Mouse (Mus musculus) embryo, embryonic 11.5 days (tissue): ENCODE measurements at regions not wholly inside any gene's neighbourhood (a gene's known extent, or its start where the extent isn't known, plus 50 kb on each side); places are given as distances from the start of the nearest gene placed in this dataset.

Source experiments
- DNase-seq: peaks from one replicate; pipeline ENCODE4 v3.0.0-alpha.2; 2012; ENCODE audit warnings: low read depth, low spot score

DNA sequence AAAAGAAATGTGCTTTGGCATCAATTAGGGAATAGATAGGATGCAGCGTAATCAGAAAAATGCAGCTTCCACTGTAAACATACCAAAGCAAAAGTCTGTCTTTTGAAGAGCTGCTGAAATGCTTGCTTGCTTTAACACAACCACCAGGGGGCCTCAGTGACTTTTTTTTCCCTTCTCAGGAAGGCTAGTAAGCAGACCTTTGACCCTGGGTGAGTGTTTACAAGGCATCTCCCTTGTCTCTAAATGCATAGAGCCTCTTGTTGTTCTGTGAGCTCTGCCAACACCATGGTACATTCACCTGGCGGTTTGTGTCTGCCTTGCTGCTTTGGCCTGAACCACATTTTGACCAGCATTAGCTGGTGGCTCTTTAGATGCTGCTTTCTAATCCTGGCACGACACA is 191.9 kb upstream of the C9orf72 start:
- peak; percentile 44 for DNase-seq

DNA sequence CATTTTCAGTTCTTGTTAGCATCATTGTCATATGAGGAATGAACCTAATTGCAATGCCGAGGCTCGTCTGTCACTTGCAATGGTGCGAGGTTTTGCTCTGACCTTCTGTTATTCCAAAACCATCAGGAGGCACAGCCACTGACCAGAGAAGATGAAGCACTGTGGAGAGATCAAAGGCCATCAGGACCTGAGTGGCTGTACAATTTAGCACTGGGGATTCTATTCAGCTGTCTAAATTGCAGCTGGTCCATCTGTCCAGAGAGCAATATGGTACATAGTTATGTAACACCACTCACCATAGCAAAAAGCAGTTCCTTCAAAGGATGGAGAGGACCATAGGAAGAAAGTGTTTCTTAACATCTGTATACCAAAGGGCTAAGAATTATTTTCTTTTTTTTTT is 187.5 kb upstream of the C9orf72 start:
- no peak for DNase-seq

DNA sequence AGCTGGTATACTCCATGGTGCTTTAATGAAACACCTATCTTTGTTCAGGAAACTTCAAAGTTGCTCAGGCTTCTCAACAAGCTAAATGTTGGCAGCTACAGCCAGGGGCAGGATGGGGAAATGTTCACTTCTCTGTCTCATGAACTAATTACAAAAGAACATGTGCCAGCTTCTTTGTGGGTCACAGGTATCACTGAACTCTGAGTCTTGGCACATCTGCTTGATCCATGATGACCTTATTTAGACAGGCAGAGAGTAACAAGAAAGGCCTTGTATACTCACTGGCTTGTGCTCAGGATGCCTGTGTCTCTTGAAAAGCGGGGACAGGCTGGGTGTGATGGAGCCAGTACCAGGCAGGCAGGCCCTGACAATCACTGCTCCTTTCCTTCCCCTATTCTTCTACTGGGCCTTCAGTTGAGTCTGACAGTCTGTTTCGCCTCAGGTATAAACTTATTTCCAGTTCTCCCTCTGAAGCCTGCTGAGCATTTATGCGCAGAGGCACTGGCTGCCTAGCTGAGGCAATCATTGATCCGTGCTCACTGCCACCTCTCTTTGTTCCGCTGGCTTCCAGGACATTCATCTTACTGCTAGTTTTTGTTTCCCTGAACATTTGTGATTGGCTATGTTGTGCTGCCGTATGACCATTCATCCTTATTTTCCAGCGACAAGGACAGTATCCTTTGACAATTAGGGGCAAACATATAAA is 179.5 kb upstream of the C9orf72 start:
- DNase-seq: no peak

DNA sequence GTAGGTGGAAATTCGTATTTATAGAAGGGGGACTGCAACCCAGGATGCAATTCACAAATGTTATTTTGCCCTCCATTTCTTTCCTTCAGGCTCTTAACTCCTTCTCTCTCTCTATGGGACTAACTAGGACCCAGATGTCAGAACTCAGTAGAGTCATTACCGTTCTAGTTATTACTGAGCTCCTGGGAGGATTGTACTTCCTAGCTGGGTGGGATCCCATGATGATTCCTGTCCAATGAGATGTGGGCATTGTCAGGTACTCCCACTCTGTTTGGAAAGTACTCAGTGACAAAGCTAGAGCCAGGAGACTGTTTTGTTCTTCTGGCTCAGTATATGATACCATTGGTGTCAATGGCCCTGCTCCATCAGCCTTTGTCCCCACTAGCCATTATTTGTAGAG is 178.1 kb upstream of the C9orf72 start:
- no peak for DNase-seq

DNA sequence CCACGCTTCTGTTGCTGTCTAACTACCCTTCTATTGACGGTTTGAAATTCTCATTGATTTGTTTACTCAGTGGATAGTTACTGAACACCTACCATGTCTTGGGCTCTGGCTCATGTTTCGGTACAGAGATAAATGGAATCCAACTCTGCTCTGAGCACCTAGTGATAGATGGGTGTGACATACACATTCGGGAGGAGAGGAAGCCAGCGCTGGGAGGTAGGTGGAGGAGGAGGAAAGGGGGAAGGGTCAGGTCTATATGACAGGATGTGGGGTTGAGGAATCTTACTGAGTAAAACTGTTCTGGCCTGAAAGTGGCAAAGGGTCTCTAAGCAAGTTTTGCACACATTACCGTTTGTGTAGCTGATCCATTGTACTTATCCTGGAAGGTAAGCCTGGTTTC is 177.6 kb upstream of the C9orf72 start:
- no peak for DNase-seq

DNA sequence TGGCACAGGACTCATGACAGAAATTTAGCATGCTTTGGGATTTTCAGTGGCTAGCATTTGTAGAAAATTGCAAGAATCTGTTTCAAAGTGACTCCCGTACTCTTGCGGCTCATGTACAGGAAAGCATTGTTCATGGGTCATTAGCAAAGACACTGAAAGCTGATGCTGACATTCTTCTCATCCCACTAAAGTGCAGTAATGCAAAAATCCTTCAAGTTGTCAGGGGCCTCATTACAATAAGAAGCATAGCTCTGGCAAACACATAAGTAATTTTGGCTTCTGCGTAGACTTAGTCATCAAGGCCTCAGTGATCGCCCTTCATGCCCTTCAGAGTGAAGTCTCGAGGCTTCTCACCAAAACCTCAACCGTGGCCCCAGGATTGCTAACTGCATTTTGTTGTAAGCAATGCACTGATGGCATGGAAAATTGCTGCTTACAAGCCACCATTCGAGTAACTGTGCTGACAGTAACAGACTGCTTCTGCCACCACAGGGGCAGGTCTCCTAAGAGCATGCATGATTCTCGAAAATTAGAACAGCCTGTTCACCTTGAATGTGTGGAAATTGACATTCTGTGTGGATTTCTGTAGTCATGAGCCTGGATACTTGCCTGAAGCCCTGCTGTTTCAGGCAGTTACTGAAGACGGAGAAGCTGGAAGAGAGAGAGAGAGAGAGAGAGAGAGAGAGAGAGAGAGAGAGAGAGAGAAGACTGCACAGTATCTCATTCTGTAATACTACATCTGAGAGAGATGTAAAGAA is 176.6 kb upstream of the C9orf72 start:
- DNase-seq: no peak

DNA sequence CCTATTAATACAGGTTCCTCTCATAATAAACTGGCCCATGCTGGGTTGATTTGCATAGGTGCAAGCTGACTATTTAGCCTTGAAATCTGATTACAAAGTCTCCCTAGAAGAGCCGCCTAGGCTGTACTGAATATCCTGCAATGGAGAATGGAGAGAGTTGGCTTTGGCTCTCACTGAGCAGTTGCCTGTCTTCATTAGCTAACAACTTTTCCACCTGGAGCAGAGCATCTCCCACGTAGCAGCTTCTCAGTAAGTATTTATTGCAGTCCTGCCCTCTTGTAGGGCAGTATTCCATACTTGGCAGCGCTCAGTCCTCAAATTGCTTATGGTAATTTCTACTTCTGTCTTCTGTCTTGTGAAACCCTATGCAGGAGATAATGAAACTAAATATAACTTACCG is 175.8 kb upstream of the C9orf72 start:
- DNase-seq: no peak

DNA sequence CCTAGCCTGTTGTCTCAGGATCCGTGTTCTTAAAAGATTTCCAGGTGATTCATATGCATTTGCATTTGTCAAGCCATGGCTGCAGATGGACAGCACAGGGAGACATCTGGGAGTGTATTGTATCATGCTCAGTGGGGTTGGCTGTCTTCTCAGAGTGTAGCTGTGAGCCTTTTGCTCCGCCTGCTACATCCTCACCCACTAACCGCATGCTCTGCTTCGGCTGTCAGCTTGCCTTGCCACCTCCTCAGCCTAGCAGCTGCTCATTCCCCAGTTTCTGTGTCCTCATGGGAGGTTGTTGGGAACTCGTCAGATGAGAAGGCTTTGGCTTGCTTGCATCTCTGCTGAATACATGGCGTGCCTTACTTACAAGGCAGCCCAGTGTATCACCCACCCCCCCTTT is 174.5 kb upstream of the C9orf72 start:
- DNase-seq: no peak

DNA sequence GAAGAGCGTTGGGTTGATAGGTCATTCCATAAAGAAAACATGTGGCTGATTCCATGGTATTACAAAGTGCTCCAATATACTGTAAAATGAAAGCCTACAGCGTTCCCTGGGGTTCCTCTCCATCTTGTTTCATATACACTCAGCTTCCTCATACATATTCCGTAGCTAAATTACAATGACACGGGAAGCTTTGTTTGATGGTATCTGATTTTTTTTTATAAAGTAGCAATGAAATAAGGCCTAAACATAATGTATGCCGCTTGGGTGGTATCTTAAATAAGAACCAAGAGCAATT is 169.6 kb upstream of the C9orf72 start:
- no peak for DNase-seq

DNA sequence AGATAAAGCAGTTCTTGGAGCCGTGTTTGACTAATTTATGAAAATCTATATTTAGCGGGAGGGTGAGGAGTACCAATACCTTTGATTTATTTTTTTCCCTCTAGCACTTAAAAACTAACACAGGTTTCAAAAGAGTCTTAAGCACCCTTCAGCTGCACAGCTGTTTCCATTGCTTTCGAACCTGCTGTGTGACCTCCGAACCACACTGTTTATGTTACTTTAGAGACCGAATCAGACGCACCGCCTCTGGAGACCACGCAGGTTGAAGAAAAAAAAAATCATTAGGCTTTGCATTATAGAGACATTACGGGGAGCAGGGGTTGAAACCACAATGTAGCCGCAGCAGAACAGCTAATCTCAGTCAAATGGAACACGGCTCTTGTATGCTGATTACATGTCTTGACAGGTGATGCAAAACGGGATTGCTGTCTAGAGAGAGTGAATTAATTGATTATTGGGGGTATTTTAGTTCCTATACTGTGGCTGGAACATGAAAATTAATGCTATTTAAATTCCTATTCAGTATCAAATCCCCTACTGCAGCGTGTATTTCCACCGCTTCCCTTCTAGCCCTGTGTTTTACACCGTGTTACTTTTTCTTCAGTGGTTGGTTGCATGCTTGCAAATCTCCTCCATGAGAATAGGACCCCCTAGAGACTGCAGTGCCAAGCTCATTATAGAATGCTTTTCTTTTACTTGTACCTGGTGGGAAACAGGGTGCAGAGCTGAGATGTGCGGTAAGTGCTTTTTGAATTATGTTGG is 169.0 kb upstream of the C9orf72 start:
- no peak for DNase-seq

DNA sequence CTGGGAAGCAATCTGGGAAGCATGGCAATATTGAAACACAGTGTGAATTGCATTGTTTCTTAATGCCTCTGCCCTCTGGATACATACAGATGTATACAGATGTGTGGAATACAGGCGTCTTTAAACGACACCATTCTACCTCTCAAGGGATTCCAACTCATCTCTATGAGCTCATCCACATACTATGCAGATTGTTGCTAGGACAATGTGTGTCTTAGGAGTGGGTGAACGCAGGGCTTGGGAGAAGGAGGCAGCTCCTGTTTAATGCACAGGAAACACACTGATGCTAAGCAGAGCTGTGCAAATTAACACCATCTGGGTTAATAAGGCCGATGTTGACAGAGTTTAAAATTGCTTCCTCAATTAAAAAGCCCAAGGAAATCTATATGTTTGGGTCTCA is 149.8 kb upstream of the C9orf72 start:
- no peak for DNase-seq

DNA sequence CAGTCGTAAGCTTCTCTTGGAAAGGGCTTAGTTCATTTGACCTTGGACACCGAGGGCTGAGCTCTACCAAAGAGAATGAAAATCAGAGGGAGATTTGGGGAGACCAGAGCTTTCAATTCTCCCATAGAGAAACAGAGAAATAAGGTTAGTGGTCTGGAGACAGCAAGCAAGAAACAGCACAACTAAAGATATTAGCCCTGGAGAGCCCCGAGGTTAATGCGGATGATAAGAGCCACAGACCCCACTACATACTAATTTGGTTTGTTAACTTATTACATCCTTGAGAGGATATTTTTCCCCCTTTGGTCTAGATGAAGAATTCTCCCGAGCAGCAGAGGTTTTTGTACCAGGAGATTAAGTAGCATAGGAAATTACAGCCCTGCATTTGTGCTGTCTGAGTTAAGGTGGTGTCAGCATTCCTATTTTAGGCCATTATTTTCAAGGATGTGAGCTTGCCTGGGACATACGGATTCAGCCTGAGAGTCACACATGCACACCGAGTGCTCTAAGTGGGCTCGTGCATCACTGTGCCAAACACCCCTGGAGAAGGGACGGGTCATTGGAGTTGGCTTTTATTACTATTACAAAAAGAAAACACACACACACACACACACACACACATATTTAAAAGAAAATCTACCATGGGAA is 147.4 kb upstream of the C9orf72 start:
- DNase-seq: no peak

DNA sequence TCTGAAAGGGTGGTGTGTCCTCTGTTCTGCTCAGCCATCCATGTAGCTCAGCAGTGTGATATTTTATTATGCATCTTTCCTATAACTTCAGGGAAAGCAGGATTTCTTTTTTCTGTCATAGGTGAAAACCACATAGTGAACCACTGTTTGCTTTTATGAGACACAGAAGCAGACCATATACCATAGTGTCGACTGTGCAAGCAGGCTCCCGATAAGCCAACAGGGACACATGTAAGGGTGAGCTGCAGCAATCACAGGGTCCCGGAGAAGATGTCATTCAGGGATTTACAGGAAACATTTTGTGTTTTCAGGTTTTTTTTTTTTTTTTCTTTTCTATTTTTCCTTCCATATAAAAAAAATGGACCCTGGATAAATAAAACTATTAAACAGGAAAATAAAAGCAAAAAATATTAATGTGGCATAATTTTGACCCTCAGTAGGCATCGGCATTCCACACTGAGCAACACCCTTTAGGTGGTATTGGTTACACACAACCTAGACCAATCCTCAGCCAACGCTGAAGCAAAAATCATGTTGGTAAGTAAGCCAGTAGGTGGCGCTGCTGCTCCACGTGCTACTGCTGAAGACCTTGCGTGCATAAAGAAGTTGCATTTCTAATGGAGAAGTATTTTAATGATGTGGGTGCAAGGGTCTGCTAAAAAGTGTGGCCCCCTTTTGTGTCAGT is 146.7 kb upstream of the C9orf72 start:
- peak; percentile 71 for DNase-seq

DNA sequence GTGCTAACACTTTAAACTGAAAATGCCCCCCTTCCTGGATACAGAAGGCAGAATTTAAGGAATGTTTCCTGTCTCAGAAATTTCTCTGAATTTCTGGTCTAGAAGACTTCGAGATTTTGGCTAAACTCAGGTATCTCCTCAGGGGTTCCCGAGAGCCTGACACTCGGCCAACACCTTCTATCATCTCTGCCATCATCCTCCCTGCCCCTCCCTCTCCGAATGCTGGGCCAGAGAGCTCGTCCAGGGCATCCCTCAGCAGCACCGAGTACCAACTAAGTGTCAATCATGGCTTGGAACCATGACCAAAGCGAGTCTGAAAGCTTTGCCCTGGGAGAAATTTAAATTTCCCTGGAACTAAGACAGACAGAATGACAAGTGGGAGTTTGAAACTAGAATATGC is 138.2 kb upstream of the C9orf72 start:
- no peak for DNase-seq

DNA sequence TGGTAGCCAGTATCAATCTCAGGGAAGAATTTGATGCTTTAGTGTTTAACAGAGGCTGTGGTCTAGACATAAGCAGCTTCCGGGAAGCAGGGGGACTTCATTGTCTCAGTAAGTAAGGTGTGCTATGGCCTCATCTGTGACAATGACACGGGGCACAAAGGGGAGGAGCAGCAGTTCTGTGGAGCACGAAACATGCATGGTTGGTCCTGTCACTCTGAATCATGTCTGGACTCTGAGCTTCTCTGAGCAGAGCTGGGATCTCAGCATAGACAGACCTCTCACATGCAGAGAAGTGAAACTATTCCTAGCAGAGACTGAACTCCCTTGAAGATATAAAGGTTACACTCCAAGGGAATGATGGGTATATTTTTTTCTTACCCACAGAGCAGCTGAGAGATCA is 136.2 kb upstream of the C9orf72 start:
- DNase-seq: no peak

DNA sequence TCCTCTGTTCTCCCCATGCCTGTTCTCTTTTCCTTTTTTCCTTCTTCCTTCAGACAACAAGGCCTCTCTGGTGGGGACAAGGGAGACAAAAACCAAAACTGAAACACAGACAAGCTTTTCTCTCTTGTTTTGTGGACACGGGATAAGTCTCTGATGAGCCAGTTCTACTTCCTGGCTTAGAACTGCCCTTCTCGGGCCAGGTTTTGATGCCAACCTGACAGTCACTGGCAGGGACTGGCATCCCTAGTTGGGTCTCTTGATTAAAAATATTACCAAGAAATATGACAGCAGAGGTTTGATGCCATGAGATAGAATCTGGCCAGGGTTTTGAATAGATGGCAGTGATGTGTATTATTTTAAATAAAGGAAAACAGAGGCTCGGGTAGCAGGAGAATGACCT is 133.4 kb upstream of the C9orf72 start:
- no peak for DNase-seq

DNA sequence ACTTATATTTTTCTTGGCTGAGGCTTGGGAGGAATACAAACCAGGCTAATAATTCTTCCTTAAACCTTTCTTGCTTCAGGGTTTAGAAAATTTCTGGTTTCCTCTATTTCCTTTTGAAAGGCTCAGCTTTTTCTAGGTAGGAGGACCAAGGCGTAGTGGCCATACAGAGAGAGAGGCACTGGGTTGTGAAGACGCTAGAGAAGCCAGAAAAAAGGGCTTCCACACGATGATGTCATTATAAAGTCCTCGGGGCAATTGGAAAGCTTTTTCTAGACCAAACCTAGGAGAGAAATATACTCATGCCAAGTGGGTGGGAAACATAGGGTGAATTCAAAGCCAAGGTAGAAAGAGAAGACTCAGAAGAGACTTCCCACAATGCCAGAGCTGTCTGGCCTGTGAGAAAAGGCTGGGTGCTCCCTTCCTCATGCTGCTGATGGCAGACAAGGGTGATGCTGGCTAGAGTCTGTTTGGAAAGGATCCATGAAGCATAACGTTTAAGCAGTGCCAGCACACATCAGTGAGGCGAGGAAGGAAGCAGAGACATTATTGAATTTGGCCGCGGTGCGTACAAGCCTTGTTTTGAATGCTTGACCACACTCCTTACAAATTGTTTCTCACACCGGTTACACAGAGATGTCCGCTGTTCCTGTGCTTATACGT is 131.1 kb upstream of the C9orf72 start:
- DNase-seq: no peak

DNA sequence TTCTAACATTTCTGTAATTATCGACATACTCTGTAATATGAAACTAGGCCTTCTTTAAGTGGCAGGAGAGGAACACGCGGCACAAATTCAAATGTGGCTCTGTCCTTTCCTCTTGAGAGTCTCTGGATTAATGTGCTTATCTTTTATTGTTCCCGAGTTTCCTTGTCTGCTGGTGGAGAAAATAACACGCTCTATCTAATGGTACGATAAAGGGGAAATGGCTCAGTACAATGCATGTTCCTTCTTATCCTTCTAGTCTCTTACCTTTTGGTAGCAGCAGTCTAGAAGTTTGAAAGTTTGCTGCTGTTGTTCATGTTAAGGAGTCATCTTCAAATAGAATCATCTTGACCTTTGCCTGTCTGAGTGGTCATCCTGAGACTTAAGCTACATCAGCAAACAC is 130.1 kb upstream of the C9orf72 start:
- no peak for DNase-seq

DNA sequence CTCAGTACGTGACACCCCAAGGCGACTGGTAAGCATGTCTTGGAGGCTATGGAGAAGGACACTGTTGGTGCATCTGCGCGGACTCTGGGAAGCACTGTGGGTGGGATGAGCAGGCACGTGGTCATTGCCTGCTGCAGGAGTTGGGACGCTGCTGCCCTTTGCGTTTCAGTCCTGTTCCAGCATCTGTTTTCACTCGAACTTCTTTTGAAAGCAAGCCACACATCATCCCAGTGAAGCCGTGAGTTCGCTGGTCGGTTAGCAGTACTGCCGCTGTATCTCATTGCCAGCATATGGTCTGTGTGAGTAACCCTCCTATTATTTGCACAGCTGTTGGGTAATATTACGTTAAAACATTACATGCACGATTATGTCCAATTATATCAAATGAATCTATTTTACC is 128.1 kb upstream of the C9orf72 start:
- DNase-seq: peak; percentile 39

DNA sequence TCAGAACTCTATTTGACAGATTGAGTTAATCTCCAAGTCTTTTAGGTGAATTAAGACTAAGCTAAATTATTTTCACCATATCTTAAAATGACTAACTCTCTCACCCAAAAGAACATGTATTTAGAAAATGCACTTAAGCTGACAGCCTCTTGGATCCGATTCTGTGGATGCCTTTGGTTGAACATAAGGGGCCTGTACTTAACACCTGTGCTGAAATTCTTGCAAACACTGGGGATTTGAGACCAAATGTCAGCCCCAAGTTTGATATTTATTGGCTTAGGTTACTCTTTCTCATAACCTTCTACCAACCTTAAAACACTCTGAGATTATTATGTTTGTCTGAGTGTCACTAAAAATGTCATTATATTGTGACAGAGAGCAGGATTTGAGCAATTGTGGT is 126.6 kb upstream of the C9orf72 start:
- no peak for DNase-seq

DNA sequence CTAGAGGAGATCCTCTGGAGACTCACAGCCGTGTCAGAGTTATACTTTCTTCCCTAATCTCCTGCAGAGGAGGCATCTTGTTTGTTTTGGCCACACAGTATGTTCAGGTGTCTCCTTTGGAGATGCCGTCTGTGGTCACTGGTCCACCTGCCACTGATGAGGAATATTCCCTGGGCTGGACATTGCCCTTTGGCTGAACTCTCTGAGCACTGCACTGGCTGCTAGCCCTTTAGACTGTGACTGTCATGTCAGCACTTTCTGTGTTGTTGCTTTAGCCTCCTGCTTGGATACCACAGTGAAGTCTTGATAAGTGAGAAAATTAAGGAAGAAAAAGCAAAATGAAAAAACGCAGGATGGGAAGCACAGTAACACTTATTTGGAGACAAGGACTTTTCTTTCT is 124.5 kb upstream of the C9orf72 start:
- no peak for DNase-seq
